ENCODE assay signal across 22 mouse cellular contexts in the genomic region with DNA sequence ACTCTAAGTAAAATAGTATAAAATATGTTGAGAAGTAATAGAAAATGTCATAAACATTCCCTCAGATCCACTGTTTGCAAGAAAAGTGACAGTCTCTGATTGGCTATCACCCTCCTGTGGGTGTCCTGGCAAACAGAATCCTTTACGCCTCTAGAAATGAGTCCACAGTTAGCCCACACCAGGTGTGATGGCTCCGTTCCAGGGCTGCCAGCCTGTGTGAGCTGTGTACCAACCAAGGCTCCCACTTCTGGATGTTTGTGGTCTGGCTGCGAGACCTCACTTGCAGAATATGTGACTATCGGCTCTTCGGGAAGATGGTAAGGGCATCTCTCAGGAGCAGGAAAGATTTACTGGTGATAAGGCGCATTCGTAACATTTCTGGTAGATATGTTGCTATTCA.
DNase-seq lines count a peak whose midpoint lies in the region; TF ChIP-seq lines count a peak whose summit lies in the region.
"Had no signal": no experiment of that assay in that cellular context is flagged by ENCODE, and none has a peak within 500 bp of the region (broad histone marks: within the 10 kb centered on the region; RNA-seq: fewer than 3 reads in every experiment).

No protein-coding gene starts in this region.

- intact Hi-C loops in left cerebral cortex, postnatal 4 days (cut with DNase I): no loop called here
- intact Hi-C loops in left cerebral cortex, adult 2 months (cut with DNase I): no loop called here
- intact Hi-C loops in heart, postnatal 36 days (cut with DNase I): no loop called here

- no peaks in the 10 kb centered on the region for H3K36me3 ChIP-seq in myocyte (ENCODE audit: control insufficient read depth, insufficient read depth)
- H3K36me3 ChIP-seq: embryonic facial prominence, embryonic 10.5 days; embryonic facial prominence, embryonic 12.5 days; G1E had no signal

- peak; percentile 46 to 56 for DNase-seq in cerebellum, postnatal 10 days
- DNase-seq in cerebellum, adult 11-12 months: no peak
- peak; percentile 41 for DNase-seq in left cerebral cortex, postnatal 4 days
- no peak for DNase-seq in left cerebral cortex, adult 2 months (ENCODE audit: extremely low spot score in 1 of 2, low spot score in 2 of 2)
- peak; percentile 33 for DNase-seq in thymus, postnatal 14 days
- DNase-seq in thymus, adult 18-20 months: no peak
- DNase-seq in heart, postnatal 36 days: no peak
- DNase-seq: adrenal gland, adult 8-10 months; adrenal gland, postnatal 14 days; adrenal gland, postnatal 36 days; B cell, adult 2 months; cerebellum, adult 18-20 months; cerebellum, adult 8-10 months; cerebellum, adult 9-11 months; forebrain, postnatal 0 days had no signal

- no peak overlapping the region for H3K27ac ChIP-seq in left cerebral cortex, adult 2 months
- H3K27ac ChIP-seq: embryonic facial prominence, embryonic 10.5 days; embryonic facial prominence, embryonic 12.5 days; forebrain, embryonic 13.5 days had no signal

- no peak for TF ChIP-seq CTCF in left cerebral cortex, adult 2 months (IDR thresholded peaks at IDR 0.05)

- no peaks in the 10 kb centered on the region for H3K79me2 ChIP-seq in myocyte (ENCODE audit: control insufficient read depth, insufficient read depth)

- H3K4me2 ChIP-seq in myocyte (ENCODE audit: low read depth): no peak overlapping the region
- H3K4me2 ChIP-seq: embryonic facial prominence, embryonic 12.5 days; forebrain, embryonic 13.5 days had no signal

- H3ac ChIP-seq in myocyte (ENCODE audit: control insufficient read depth, insufficient read length): no peak overlapping the region

- TF ChIP-seq POLR2A in myocyte (IDR thresholded peaks at IDR 0.05; ENCODE audit: insufficient read length, low read depth): no peak

- H3K27me3 ChIP-seq in myocyte (ENCODE audit: control insufficient read depth, insufficient read depth, insufficient read length): peaks cover 4% of the 10 kb centered on the region
- H3K27me3 ChIP-seq: CH12.LX; embryonic facial prominence, embryonic 12.5 days; forebrain, embryonic 13.5 days; Patski had no signal

- H3K4me3 ChIP-seq in left cerebral cortex, adult 2 months: no peak overlapping the region
- no peak overlapping the region for H3K4me3 ChIP-seq in myocyte
- H3K4me3 ChIP-seq: embryonic facial prominence, embryonic 10.5 days; embryonic facial prominence, embryonic 12.5 days; forebrain, embryonic 13.5 days had no signal

TF ChIP-seq in myocyte, 11 proteins besides CTCF, POLR2A, EP300 and RAD21:
- no peak for TF ChIP-seq POLR2AphosphoS2 (IDR thresholded peaks at IDR 0.05; ENCODE audit: insufficient read length, low read depth)
- TF ChIP-seq TCF3 (IDR thresholded peaks at IDR 0.05; ENCODE audit: insufficient read length, low read depth): no peak
- no peak for TF ChIP-seq CEBPB (IDR thresholded peaks at IDR 0.05; ENCODE audit: insufficient read depth, poor library complexity, severe bottlenecking)
- no peak for TF ChIP-seq MAX (IDR thresholded peaks at IDR 0.05; ENCODE audit: low read depth)
- TF ChIP-seq USF1 (IDR thresholded peaks at IDR 0.05; ENCODE audit: low read depth): no peak
- no peak for TF ChIP-seq SRF (IDR thresholded peaks at IDR 0.05; ENCODE audit: control insufficient read depth, insufficient read length, low read depth)
- no peak for TF ChIP-seq REST (IDR thresholded peaks at IDR 0.05; ENCODE audit: insufficient read depth, insufficient read length)
- TF ChIP-seq E2F4 (IDR thresholded peaks at IDR 0.05; ENCODE audit: insufficient read depth): no peak
- TF ChIP-seq MYOG (IDR thresholded peaks at IDR 0.05; ENCODE audit: control insufficient read depth in 1 of 3, insufficient read depth in 1 of 3, insufficient read length in 2 of 3, low read depth in 2 of 3): peak in 1 of 3 experiments; percentile 49
- TF ChIP-seq TCF12 (IDR thresholded peaks at IDR 0.05; ENCODE audit: insufficient read depth, poor library complexity, severe bottlenecking): no peak
- TF ChIP-seq MYOD1 (IDR thresholded peaks at IDR 0.05; ENCODE audit: control insufficient read depth in 1 of 3, insufficient read length in 2 of 3, low read depth in 2 of 3): peak in 2 of 3 experiments; percentile 31 to 76
TF ChIP-seq in myocyte: peak in this region for 2.

Comparison
In these comparisons a context has a peak if more than half of its experiments do, and no peak if none do; other contexts are left out.
1. DNase-seq: peak in cerebellum, postnatal 10 days (2 of 2), left cerebral cortex, postnatal 4 days (single experiment) and thymus, postnatal 14 days (single experiment); none in cerebellum, adult 11-12 months (single experiment), left cerebral cortex, adult 2 months (0 of 2), thymus, adult 18-20 months (0 of 2) and heart, postnatal 36 days (0 of 2).